Mouse (Mus musculus) neural tube, embryonic 14.5 days (tissue): Measurements from ENCODE around the gene Gm37240. TPM values are rescaled to one million over a fixed set of nuclear protein-coding genes. Genes with fewer than 3 reads are reported as not detected.

Experiments used
- ATAC-seq: fragments of 200-750 bp; cut with Nextera tagmentation; 2 replicates; pipeline ENCODE4 v1.8.0; 2017; ENCODE audit warnings: low read depth, mild to moderate bottlenecking, moderate TSS enrichment, moderate library complexity
- H3K27ac ChIP-seq: fragments of 300-500 bp; sonication (generic); 2 replicates; pipeline ENCODE4 v1.5.1; 2014; ENCODE audit warnings: low read depth, mild to moderate bottlenecking, control low read depth, low read length, moderate library complexity, mixed read lengths
- H3K27me3 ChIP-seq: fragments of 300-500 bp; sonication (generic); 2 replicates; pipeline ENCODE4 v1.6.1; 2014; ENCODE audit warnings: low read length; ENCODE audit not compliant: control insufficient read depth, insufficient read depth
- H3K36me3 ChIP-seq: fragments of 300-500 bp; sonication (generic); 2 replicates; pipeline ENCODE4 v1.6.1; 2014; ENCODE audit warnings: low read length, mixed read lengths; ENCODE audit not compliant: control insufficient read depth, insufficient read depth
- H3K4me1 ChIP-seq: fragments of 300-500 bp; sonication (generic); 2 replicates; pipeline ENCODE4 v1.6.1; 2014; ENCODE audit warnings: low read length; ENCODE audit not compliant: control insufficient read depth, insufficient read depth
- H3K4me2 ChIP-seq: fragments of 300-500 bp; sonication (generic); 2 replicates; pipeline ENCODE4 v1.6.1; 2014; ENCODE audit warnings: mild to moderate bottlenecking, low read depth, low read length, control low read depth
- H3K4me3 ChIP-seq: fragments of 300-500 bp; sonication (generic); 2 replicates; pipeline ENCODE4 v1.5.1; 2014; ENCODE audit warnings: low read depth, low read length, control low read depth, mixed read lengths
- H3K9ac ChIP-seq: fragments of 300-500 bp; sonication (generic); replicated peaks from 2 replicates; pipeline ENCODE4 v1.6.1; 2014; ENCODE audit warnings: low read depth, mild to moderate bottlenecking, control low read depth, low read length, mixed read lengths
- H3K9me3 ChIP-seq: fragments of 300-500 bp; sonication (generic); 2 replicates; pipeline ENCODE4 v1.6.1; 2016; ENCODE audit warnings: low read length; ENCODE audit not compliant: control insufficient read depth
- WGBS: fragments of 180-500 bp; shearing (Covaris S2); extraction: QIAGEN DNeasy Blood & Tissue Kit; methylation state at CpG from one replicate; pipeline ENCODE4 v1.1.7; 2014; 5-methylcytosine and 5-hydroxymethylcytosine counted together
- polyA plus RNA-seq: library from polyadenylated mRNA; unstranded; fragments of >200 nt; fragmentation: Nextera tagmentation; extraction: Ambion mirVana; gene quantifications from 2 replicates; pipeline ENCODE4 v1.2.1, GENCODE M21; 2014

Gene Gm37240
- polyA plus RNA-seq, 1 experiment from 2014 or later, result not detected

- Histone ChIP-seq H3K9ac (no peak overlapping the region), H3K9me3 (no peaks in the 10 kb centered on the region), H3K4me3 (no peak overlapping the region), H3K36me3 (no peaks in the 10 kb centered on the region), H3K27me3 (no peaks in the 10 kb centered on the region), H3K27ac (no peak overlapping the region), H3K4me2 (no peak overlapping the region), H3K4me1 (no peaks in the 10 kb centered on the region)
- 85% methylated on average over 5 of the region's 5 CpGs for WGBS
- ATAC-seq, result no peak
These were observed 1047.8 kb downstream of the Gm37240 start for GRCm38 (mm10) chr3:84839499-84839898.

- WGBS, result 86% methylated on average over 3 of the region's 3 CpGs
- Histone ChIP-seq H3K4me2 (no peak overlapping the region), H3K36me3 (no peaks in the 10 kb centered on the region), H3K9me3 (no peaks in the 10 kb centered on the region), H3K4me1 (no peaks in the 10 kb centered on the region), H3K27ac (no peak overlapping the region), H3K4me3 (no peak overlapping the region), H3K27me3 (no peaks in the 10 kb centered on the region), H3K9ac (no peak overlapping the region)
- ATAC-seq, result no peak
These were observed 1049.3 kb downstream of the Gm37240 start for GRCm38 (mm10) chr3:84837984-84838383.

DNA sequence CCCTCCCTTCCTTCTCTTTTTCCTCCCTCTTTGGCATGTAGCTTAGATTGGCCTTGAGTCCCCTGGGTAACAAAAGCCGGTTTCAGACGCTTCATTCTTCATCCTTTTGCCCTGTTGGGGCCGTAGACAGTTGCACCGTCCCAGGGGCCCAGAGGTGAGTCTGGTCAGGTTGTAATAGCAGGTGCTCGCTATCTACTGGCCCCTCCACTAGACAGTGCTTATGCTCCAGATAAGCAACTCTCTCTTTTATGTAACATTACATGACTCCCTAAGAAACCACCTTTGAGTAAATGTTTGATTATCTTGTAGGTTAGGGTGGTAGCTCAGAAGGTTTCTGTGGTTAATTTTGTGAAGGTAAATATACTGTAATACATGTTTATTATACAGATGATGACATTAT, 1051.3 kb downstream of the Gm37240 start:
- ATAC-seq, result no peak
- Histone ChIP-seq H3K4me1 (no peaks in the 10 kb centered on the region), H3K4me3 (no peak overlapping the region), H3K27me3 (no peaks in the 10 kb centered on the region), H3K27ac (no peak overlapping the region), H3K36me3 (no peaks in the 10 kb centered on the region), H3K4me2 (no peak overlapping the region), H3K9me3 (no peaks in the 10 kb centered on the region), H3K9ac (no peak overlapping the region)
- WGBS, result 80% methylated on average over 5 of the region's 5 CpGs

GRCm38 (mm10) chr3:84829366-84829765, 1058.0 kb downstream of the Gm37240 start:
- no peaks in the 10 kb centered on the region for H3K36me3 ChIP-seq
- no peaks in the 10 kb centered on the region for H3K9me3 ChIP-seq
- no peak overlapping the region for H3K4me2 ChIP-seq
- H3K27me3 ChIP-seq, result no peaks in the 10 kb centered on the region
- 91% methylated on average over 1 of the region's 1 CpGs for WGBS
- no peak overlapping the region for H3K27ac ChIP-seq
- no peak for ATAC-seq
- H3K4me1 ChIP-seq, result no peaks in the 10 kb centered on the region
- no peak overlapping the region for H3K4me3 ChIP-seq
- no peak overlapping the region for H3K9ac ChIP-seq

- no peaks in the 10 kb centered on the region for H3K36me3 ChIP-seq
- ATAC-seq, result no peak
These were observed 1059.7 kb downstream of the Gm37240 start for GRCm38 (mm10) chr3:84827617-84828016.

GRCm38 (mm10) chr3:84826938-84827337, 1060.4 kb downstream of the Gm37240 start:
- Histone ChIP-seq H3K36me3 (no peaks in the 10 kb centered on the region), H3K4me3 (no peak overlapping the region), H3K4me1 (no peaks in the 10 kb centered on the region), H3K27ac (no peak overlapping the region), H3K9ac (no peak overlapping the region), H3K27me3 (no peaks in the 10 kb centered on the region), H3K9me3 (no peaks in the 10 kb centered on the region), H3K4me2 (no peak overlapping the region)
- ATAC-seq, result no peak
- 57% methylated on average over 3 of the region's 3 CpGs for WGBS

More at GRCm38 (mm10) chr3:84827617-84828016, 1059.7 kb downstream of the Gm37240 start:
- no peak overlapping the region for H3K4me3 ChIP-seq
- no peak overlapping the region for H3K27ac ChIP-seq
- H3K9me3 ChIP-seq, result no peaks in the 10 kb centered on the region
- no peak overlapping the region for H3K4me2 ChIP-seq
- H3K27me3 ChIP-seq, result no peaks in the 10 kb centered on the region
- 92% methylated on average over 4 of the region's 4 CpGs for whole genome bisulfite sequencing
- H3K9ac ChIP-seq, result no peak overlapping the region
- no peaks in the 10 kb centered on the region for H3K4me1 ChIP-seq

DNA sequence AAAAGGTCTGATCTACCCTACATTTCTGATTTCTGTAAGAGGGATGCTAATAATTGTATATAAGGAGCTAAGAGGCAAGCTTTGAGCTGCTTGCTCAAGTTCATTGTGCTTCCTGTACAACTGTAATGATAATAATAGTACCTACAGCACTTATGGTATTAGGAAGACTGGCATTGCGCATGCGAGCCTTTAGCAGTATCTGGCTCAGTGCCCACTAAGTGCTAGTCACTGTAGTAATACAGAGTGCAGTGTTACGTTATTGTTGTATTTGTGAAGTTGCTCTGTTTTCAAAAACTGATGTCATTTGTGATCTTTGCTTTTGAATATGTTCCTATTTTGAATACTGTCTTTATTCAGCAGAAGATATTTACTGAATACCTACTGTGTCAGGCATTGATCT, 1060.9 kb downstream of the Gm37240 start:
- Histone ChIP-seq H3K4me3 (no peak overlapping the region), H3K27ac (no peak overlapping the region), H3K36me3 (no peaks in the 10 kb centered on the region), H3K9ac (no peak overlapping the region), H3K27me3 (no peaks in the 10 kb centered on the region), H3K9me3 (no peaks in the 10 kb centered on the region), H3K4me1 (no peaks in the 10 kb centered on the region), H3K4me2 (no peak overlapping the region)
- WGBS, result 77% methylated on average over 3 of the region's 3 CpGs
- ATAC-seq, result no peak

GRCm38 (mm10) chr3:84825990-84826389, 1061.3 kb downstream of the Gm37240 start:
- Histone ChIP-seq H3K4me1 (no peaks in the 10 kb centered on the region), H3K4me2 (no peak overlapping the region), H3K4me3 (no peak overlapping the region), H3K27me3 (no peaks in the 10 kb centered on the region), H3K36me3 (no peaks in the 10 kb centered on the region), H3K27ac (no peak overlapping the region), H3K9ac (no peak overlapping the region), H3K9me3 (no peaks in the 10 kb centered on the region)
- ATAC-seq, result no peak
- 73% methylated on average over 5 of the region's 5 CpGs for WGBS

DNA sequence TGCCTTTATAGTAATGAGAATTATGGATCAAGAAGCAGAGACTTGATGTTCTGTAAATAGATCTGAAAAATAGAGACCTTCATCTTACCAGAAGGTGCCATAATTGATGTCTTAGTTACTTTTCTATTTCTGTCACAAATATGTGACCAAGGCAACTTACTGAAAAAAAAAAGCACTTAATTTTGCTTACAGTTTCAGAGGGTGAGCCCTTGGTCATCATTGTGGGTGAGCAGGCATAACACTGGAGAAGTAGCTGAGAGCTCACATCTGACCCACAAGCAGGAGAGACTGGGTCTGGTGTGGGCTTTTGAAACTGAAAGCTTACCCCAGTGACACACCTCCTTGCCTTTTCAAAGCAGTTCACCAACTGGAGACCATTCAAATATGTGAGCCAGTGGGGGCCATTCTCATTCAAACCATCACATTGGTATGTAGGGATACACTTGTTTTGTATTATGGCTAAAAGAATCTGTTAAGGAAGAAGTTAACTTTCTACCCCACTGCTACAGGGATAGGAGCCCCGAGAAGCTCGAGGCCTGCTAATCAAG, 1066.6 kb downstream of the Gm37240 start:
- no peak for ATAC-seq
- H3K4me2 ChIP-seq, result no peak overlapping the region
- H3K36me3 ChIP-seq, result no peaks in the 10 kb centered on the region
- WGBS, result 55% methylated on average over 2 of the region's 2 CpGs
- H3K27ac ChIP-seq, result no peak overlapping the region
- H3K9ac ChIP-seq, result no peak overlapping the region
- H3K4me3 ChIP-seq, result no peak overlapping the region
- peaks cover 7% of the 10 kb centered on the region for H3K4me1 ChIP-seq
- H3K9me3 ChIP-seq, result no peaks in the 10 kb centered on the region
- H3K27me3 ChIP-seq, result no peaks in the 10 kb centered on the region
